Mouse (Mus musculus): ENCODE data around the gene Tcp10c.
"Not testable (repeated sequence)": the region's sequence is repeated elsewhere in the genome, so short reads cannot be mapped to it uniquely, and the experiment has no call there.

DNA sequence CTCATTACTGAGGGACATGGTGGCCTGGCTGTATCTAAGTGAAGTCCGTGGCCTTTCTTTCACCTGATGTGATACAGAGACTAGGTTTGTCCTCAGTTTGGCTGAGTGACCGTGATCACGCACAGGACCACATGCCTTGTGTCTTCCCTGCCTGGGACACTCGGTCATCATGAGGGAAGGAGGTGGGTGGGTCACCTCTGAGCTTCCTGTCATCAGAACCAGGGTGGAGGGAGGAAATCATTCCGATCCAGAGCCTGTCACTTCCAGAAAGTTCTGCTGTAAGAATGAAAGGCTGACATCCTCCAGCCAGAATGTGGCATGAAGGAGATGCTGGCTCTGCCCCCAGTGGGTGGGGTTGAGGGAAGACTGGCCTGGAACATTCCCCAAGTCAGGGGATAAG lies 45.6 kb downstream of the Tcp10c start:
- not testable (repeated sequence) for TF ChIP-seq CTCF (IDR thresholded peaks at IDR 0.05; ENCODE audit: insufficient read depth, low read length); POLR2A (IDR thresholded peaks at IDR 0.05; ENCODE audit: borderline replicate concordance, extremely low read depth, low read depth, low read length)

All from lung, adult 2 months (tissue).